Mouse (Mus musculus) intestine, embryonic 16.5 days (tissue): ENCODE measurements around the gene Ppp2r5d. TPM values are rescaled to one million over a fixed set of nuclear protein-coding genes. Genes with fewer than 3 reads are reported as not detected.

ENCODE experiments used
- ATAC-seq: fragments of 200-750 bp; cut with Nextera tagmentation; 2 replicates; pipeline ENCODE4 v1.8.0; 2017; ENCODE audit warnings: moderate TSS enrichment, moderate library complexity
- H3K27ac ChIP-seq: fragments of 300-500 bp; sonication (generic); 2 replicates; pipeline ENCODE4 v1.5.1; 2014; ENCODE audit warnings: mild to moderate bottlenecking, low read length
- H3K27me3 ChIP-seq: fragments of 300-500 bp; sonication (generic); replicated peaks from 2 replicates; pipeline ENCODE4 v1.6.1; 2014; ENCODE audit warnings: low read length, control low read depth, mixed read lengths; ENCODE audit not compliant: control insufficient read depth, insufficient read depth
- H3K36me3 ChIP-seq: fragments of 300-500 bp; sonication (generic); 2 replicates; pipeline ENCODE4 v1.6.1; 2014; ENCODE audit warnings: low read length, control low read depth; ENCODE audit not compliant: control insufficient read depth, insufficient read depth
- H3K4me1 ChIP-seq: fragments of 300-500 bp; sonication (generic); 2 replicates; pipeline ENCODE4 v1.6.1; 2014; ENCODE audit warnings: low read length, control low read depth, mixed read lengths; ENCODE audit not compliant: control insufficient read depth, insufficient read depth
- H3K4me2 ChIP-seq: fragments of 300-500 bp; sonication (generic); 2 replicates; pipeline ENCODE4 v1.6.1; 2014; ENCODE audit warnings: low read depth, low read length, control low read depth
- H3K4me3 ChIP-seq: fragments of 300-500 bp; sonication (generic); 2 replicates; pipeline ENCODE4 v1.5.1; 2014; ENCODE audit warnings: mild to moderate bottlenecking, low read length
- H3K9ac ChIP-seq: fragments of 300-500 bp; sonication (generic); 2 replicates; pipeline ENCODE4 v1.6.1; 2014; ENCODE audit warnings: low read depth, low read length
- H3K9me3 ChIP-seq: fragments of 300-500 bp; sonication (generic); 2 replicates; pipeline ENCODE4 v1.6.1; 2016; ENCODE audit warnings: low read length, control low read depth; ENCODE audit not compliant: control insufficient read depth
- WGBS: fragments of 180-500 bp; shearing (Covaris S2); extraction: QIAGEN DNeasy Blood & Tissue Kit; methylation state at CpG from one replicate; pipeline ENCODE4 v1.1.7; 2014; 5-methylcytosine and 5-hydroxymethylcytosine counted together
- polyA plus RNA-seq: library from polyadenylated mRNA; unstranded; fragments of >200 nt; fragmentation: Nextera tagmentation; extraction: Ambion mirVana; gene quantifications from 2 replicates; pipeline ENCODE4 v1.2.1, GENCODE M21; 2015

The Ppp2r5d gene
- polyA plus RNA-seq, 1 experiment from 2014 or later, result 73.4 TPM

DNA sequence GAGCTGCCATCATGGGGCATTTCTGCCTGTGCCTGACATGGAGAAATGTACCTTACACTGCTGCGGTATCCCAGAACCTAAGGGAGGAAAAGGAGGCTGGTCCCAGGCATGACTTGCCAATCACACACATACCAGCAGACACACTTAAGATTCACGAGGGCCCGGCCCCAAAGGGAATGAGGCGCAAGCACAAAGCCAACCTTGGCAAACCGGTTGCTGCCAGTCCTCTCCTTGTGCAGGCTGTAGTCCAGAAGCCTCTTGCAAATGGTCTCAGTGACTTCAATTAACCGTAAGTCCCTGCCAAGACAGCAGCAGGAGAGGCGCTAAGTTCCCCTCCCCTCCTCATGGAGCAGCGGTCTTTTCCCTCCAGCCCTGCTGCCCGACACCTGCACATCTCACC lies 38.1 kb upstream of the Ppp2r5d start:
- Histone ChIP-seq H3K9me3 (no peaks in the 10 kb centered on the region), H3K9ac (no peak overlapping the region), H3K36me3 (peaks cover 10% of the 10 kb centered on the region; the same call in 1 of the 2 replicates), H3K27ac (no peak overlapping the region), H3K4me1 (no peaks in the 10 kb centered on the region), H3K4me3 (no peak overlapping the region), H3K4me2 (no peak overlapping the region), H3K27me3 (no peaks in the 10 kb centered on the region)
- whole genome bisulfite sequencing, result 80% methylated on average over 9 of the region's 9 CpGs
- ATAC-seq, result no peak

DNA sequence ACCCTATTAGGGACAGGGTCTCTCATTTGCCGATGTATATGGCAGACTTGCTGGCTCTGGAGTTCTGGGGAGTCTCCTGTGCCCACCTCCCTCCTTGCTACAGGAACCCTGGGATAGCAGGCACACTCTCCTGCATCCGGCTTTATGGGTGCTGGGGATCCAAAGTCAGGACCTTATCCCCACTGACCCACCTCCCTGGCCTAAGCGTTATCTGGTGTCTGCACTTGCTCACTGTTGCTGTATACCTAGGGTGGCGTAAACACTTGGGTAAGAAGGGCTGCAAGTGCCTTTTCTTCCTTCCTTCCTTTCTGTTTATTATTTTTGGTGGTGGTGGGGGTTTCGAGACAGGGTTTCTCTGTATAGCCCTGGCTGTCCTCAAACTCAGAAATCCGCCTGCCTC lies 36.4 kb upstream of the Ppp2r5d start:
- WGBS, result 89% methylated on average over 6 of the region's 6 CpGs
- Histone ChIP-seq H3K27ac (no peak overlapping the region), H3K9me3 (no peaks in the 10 kb centered on the region), H3K27me3 (no peaks in the 10 kb centered on the region), H3K4me3 (no peak overlapping the region), H3K9ac (no peak overlapping the region), H3K36me3 (peaks cover 7% of the 10 kb centered on the region; the same call in 1 of the 2 replicates), H3K4me2 (no peak overlapping the region), H3K4me1 (no peaks in the 10 kb centered on the region)
- ATAC-seq, result no peak

DNA sequence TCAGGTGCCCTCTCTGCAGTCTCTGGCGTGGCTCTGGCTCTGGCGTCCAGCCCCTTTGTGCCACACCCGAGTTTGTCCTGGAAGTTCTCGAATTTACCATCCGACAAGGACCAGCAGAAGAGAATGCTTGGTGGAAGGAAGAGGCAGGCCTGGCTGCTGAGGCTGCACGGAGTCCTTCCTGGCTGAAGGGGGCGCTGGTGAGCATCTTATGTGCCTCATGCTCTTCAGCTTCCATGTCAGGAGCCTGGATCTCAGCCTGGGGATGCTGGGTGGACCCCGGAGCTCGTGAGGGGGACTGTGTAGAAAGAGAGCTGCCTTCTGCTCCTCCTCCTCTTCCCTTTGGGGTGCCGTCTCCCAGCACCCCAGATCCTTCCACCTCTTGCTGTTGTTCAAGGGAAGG lies 31.2 kb upstream of the Ppp2r5d start:
- WGBS, result 63% methylated on average over 9 of the region's 10 CpGs
- no peaks in the 10 kb centered on the region for H3K9me3 ChIP-seq
- 0 out of 2 replicates have a peak, but pooled peaks cover 7% of the 10 kb centered on the region for H3K36me3 ChIP-seq
- ATAC-seq, result no peak
- peaks cover 4% of the 10 kb centered on the region; the same call in 1 of the 2 replicates for H3K4me1 ChIP-seq
- no peak overlapping the region for H3K9ac ChIP-seq
- no peak overlapping the region for H3K4me2 ChIP-seq
- H3K27ac ChIP-seq, result no peak overlapping the region
- no peaks in the 10 kb centered on the region for H3K27me3 ChIP-seq
- H3K4me3 ChIP-seq, result no peak overlapping the region

DNA sequence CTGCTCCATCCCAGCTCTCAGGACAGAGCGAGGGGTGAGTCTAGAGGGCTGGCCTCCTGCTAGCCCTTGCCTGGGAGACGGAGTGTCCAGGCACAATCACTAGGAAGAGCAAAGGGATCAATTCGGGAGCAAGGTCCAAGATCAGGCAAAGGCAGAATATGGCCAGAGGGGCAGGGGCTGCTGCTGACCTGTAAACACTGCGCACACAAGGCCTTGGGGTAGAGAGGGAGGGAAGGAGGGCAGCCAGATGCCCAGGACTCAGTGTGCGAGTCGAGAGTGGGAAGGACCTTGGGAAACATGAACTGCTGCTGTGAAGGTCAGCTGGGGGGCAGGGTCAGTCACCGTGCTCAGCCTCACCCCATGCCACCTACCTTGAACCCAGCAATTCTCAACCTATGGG lies 30.4 kb upstream of the Ppp2r5d start:
- Histone ChIP-seq H3K4me2 (no peak overlapping the region), H3K36me3 (0 out of 2 replicates have a peak, but pooled peaks cover 7% of the 10 kb centered on the region), H3K27me3 (no peaks in the 10 kb centered on the region), H3K4me1 (peaks cover 4% of the 10 kb centered on the region; the same call in 1 of the 2 replicates), H3K9ac (no peak overlapping the region), H3K27ac (no peak overlapping the region), H3K4me3 (no peak overlapping the region), H3K9me3 (no peaks in the 10 kb centered on the region)
- ATAC-seq, result peak; percentile 31; the same call in 1 of the 2 replicates
- 84% methylated on average over 7 of the region's 7 CpGs for WGBS

DNA sequence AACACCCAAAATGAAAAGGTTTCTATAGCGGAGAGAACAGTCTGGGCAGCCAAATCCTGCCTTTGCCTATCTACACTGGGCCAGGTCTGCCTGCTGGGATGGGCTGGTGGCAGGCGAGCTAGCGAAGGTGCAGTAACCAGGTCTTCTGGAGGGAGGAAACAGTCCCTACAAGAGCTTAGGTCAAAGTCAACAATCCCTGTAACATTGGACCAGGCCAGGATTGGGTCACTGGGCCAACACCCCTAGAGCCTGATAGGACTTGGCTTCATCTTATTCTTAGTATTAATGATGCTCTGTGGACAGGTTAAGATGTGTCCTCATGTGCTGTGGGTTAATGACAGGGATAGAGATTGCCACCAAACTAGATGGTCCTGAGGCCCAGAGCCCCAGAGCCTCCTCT lies 29.1 kb upstream of the Ppp2r5d start:
- no peak overlapping the region for H3K4me2 ChIP-seq
- no peak overlapping the region for H3K4me3 ChIP-seq
- no peak overlapping the region for H3K27ac ChIP-seq
- 93% methylated on average over 3 of the region's 3 CpGs for WGBS
- H3K9me3 ChIP-seq, result no peaks in the 10 kb centered on the region
- peaks cover 7% of the 10 kb centered on the region; the same call in 1 of the 2 replicates for H3K4me1 ChIP-seq
- H3K9ac ChIP-seq, result no peak overlapping the region
- 0 out of 2 replicates have a peak, but pooled peaks cover 7% of the 10 kb centered on the region for H3K36me3 ChIP-seq
- 0 out of 2 replicates have a peak, but pooled peaks have one; percentile 10 for ATAC-seq
- H3K27me3 ChIP-seq, result 0 out of 2 replicates have a peak, but pooled peaks cover under 1% of the 10 kb centered on the region

DNA sequence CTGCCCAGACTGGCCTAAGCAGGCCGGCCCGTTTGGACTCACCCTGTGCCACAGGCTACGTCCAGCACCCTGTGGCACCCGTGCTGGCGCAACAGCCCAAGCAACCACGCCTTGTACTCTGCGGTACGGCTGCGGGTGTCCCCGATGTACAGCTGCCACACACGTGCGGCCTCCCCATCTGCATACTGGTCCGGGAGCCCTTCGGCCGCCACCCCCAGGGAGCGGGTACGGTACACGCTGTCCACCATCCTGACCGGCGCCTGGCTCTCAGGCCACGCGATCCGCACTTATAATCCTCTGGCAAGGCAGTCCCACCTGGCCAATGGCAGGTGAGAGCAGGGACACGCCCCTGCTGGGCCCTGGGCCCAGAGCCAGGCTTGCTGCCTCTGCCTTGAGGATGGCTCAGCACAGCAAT lies 24.0 kb upstream of the Ppp2r5d start, which contains the start of gene Gnmt:
TSS of gene Gnmt (minus strand) at position 265 of the 415 bp plus-strand sequence.
- WGBS, result 14% methylated on average over 24 of the region's 24 CpGs
- ATAC-seq, result peak; percentile 86
- peak within 1 kb of the TSS; percentile 42 for H3K4me3 ChIP-seq

DNA sequence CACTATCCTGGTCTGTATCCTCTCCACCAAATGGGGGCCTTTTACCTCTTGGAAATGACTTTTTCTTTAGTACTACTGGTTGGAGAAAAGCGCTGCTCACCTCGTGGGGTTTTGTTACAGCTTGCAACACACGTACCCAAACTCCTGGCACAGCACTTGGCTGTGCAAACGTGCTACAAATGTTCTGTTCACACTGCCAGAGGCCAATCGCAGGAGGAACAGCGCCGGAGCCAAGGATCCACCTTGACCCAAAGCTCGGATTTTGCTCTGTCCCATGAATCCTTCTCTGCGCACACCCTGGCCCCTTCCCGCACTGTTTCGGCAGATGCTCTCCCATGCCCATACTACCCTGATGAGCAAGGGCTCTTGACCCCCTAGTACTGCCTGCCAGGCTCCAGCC lies 23.6 kb upstream of the Ppp2r5d start:
- H3K4me3 ChIP-seq, result peak overlapping the region; percentile 42
- ATAC-seq, result no peak
- H3K27me3 ChIP-seq, result 0 out of 2 replicates have a peak, but pooled peaks cover 5% of the 10 kb centered on the region
- H3K4me1 ChIP-seq, result peaks cover 8% of the 10 kb centered on the region
- H3K4me2 ChIP-seq, result peak overlapping the region; percentile 63
- WGBS, result 48% methylated on average over 11 of the region's 11 CpGs
- no peaks in the 10 kb centered on the region for H3K9me3 ChIP-seq
- H3K27ac ChIP-seq, result no peak overlapping the region
- H3K36me3 ChIP-seq, result peaks cover 5% of the 10 kb centered on the region; the same call in 1 of the 2 replicates
- peak overlapping the region; percentile 60 for H3K9ac ChIP-seq

More for the DNA sequence above, 24.0 kb upstream of the Ppp2r5d start, which contains the start of gene Gnmt:
- H3K27ac ChIP-seq, result no peak within 1 kb of the TSS
- peak within 1 kb of the TSS; percentile 60 for H3K9ac ChIP-seq
- H3K27me3 ChIP-seq, result 0 out of 2 replicates have a peak, but pooled peaks cover 5% of the 10 kb centered on the region
- H3K9me3 ChIP-seq, result no peaks in the 10 kb centered on the region
- peak within 1 kb of the TSS; percentile 63 for H3K4me2 ChIP-seq
- peaks cover 8% of the 10 kb centered on the region for H3K4me1 ChIP-seq
- H3K36me3 ChIP-seq, result peaks cover under 1% of the 10 kb centered on the region; the same call in 1 of the 2 replicates

DNA sequence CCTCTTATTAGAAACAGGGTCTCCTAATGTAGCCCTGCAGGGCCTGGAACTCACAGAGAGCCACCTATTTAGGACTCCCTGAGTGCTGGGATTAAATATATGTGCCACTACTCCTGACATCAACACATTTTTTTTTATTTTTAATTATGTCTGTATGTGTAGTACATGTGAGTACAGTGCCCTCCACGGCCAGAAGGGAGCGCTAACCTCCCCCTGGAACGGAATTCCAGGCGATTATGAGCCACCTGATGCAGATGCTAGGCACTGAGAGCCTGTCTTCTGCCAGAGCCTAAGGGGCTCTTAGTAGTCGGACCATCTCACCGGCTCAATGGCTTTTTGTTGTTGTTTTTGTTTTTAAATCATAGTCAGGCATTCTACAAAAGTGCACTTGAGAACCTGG lies 23.1 kb upstream of the Ppp2r5d start:
- no peaks in the 10 kb centered on the region for H3K9me3 ChIP-seq
- 47% methylated on average over 6 of the region's 6 CpGs for WGBS
- H3K4me1 ChIP-seq, result peaks cover 8% of the 10 kb centered on the region
- H3K36me3 ChIP-seq, result peaks cover 8% of the 10 kb centered on the region; the same call in 1 of the 2 replicates
- no peak overlapping the region for H3K4me3 ChIP-seq
- no peak for ATAC-seq
- H3K9ac ChIP-seq, result no peak overlapping the region
- no peak overlapping the region for H3K4me2 ChIP-seq
- no peak overlapping the region for H3K27ac ChIP-seq
- H3K27me3 ChIP-seq, result 0 out of 2 replicates have a peak, but pooled peaks cover 5% of the 10 kb centered on the region

DNA sequence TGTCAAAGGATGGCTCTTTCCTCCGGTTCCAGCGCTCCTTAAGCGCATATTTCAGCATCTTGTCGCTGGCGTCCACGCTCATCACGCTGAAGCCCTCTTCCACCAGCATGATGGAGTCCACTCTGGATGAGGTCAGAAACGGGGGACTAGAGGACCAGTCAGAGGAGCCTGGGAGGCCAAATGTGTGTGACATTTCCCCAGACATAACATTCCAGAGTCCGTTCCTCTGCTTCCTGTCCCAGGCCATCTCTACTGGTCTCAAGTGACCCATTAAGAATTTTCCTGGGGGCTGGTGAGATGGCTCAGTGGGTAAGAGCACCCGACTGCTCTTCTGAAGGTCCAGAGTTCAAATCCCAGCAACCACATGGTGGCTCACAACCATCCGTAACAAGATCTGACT lies 22.4 kb upstream of the Ppp2r5d start:
- Histone ChIP-seq H3K4me1 (peaks cover 8% of the 10 kb centered on the region), H3K9me3 (no peaks in the 10 kb centered on the region), H3K4me3 (no peak overlapping the region), H3K4me2 (no peak overlapping the region), H3K9ac (no peak overlapping the region), H3K36me3 (peaks cover 10% of the 10 kb centered on the region; the same call in 1 of the 2 replicates), H3K27ac (no peak overlapping the region), H3K27me3 (0 out of 2 replicates have a peak, but pooled peaks cover 5% of the 10 kb centered on the region)
- ATAC-seq, result no peak
- WGBS, result 90% methylated on average over 11 of the region's 11 CpGs
